Comparison of ENCODE assay signal across 15 mouse cellular contexts in genomic region chr10:18081536-18081935, GRCm38 (mm10).
"Had no signal": no experiment of that assay in that cellular context is flagged by ENCODE, and none has a peak within 500 bp of the region (broad histone marks: within the 10 kb centered on the region; RNA-seq: fewer than 3 reads in every experiment).

No protein-coding gene starts in this region.

- H3K4me3 ChIP-seq: kidney, embryonic 15.5 days; left cerebral cortex, adult 2 months; limb, embryonic 12.5 days; liver, embryonic 13.5 days; lung, embryonic 15.5 days; midbrain, embryonic 12.5 days; neural tube, embryonic 12.5 days; stomach, embryonic 15.5 days had no signal

- H3K27ac ChIP-seq: kidney, embryonic 15.5 days; left cerebral cortex, adult 2 months; limb, embryonic 12.5 days; liver, embryonic 13.5 days; lung, embryonic 15.5 days; midbrain, embryonic 12.5 days; neural tube, embryonic 12.5 days; stomach, embryonic 15.5 days had no signal

- H3K4me1 ChIP-seq: limb, embryonic 12.5 days; lung, embryonic 15.5 days; midbrain, embryonic 12.5 days; neural tube, embryonic 12.5 days; stomach, embryonic 15.5 days had no signal

- H3K9me3 ChIP-seq: kidney, embryonic 15.5 days; liver, embryonic 13.5 days; lung, embryonic 15.5 days; neural tube, embryonic 12.5 days; stomach, embryonic 15.5 days had no signal

- H3K36me3 ChIP-seq: lung, embryonic 15.5 days; neural tube, embryonic 12.5 days; stomach, embryonic 15.5 days had no signal

- H3K27me3 ChIP-seq: kidney, embryonic 15.5 days; limb, embryonic 12.5 days; liver, embryonic 13.5 days; lung, embryonic 15.5 days; midbrain, embryonic 12.5 days; neural tube, embryonic 12.5 days; stomach, embryonic 15.5 days had no signal

- H3K9ac ChIP-seq: kidney, embryonic 15.5 days; limb, embryonic 12.5 days; liver, embryonic 13.5 days; liver, postnatal 0 days; lung, embryonic 15.5 days; midbrain, embryonic 12.5 days; neural tube, embryonic 12.5 days; stomach, embryonic 15.5 days had no signal

- DNase-seq: kidney, postnatal 14 days; liver; liver, embryonic 13.5 days; liver, postnatal 0 days; lung, postnatal 14 days; right cerebral cortex, postnatal 14 days; thymus, adult 2 months; thymus, postnatal 25 days had no signal

- H3K4me2 ChIP-seq: kidney, embryonic 15.5 days; limb, embryonic 12.5 days; liver, embryonic 13.5 days; lung, embryonic 15.5 days; midbrain, embryonic 12.5 days; neural tube, embryonic 12.5 days; stomach, embryonic 15.5 days had no signal

- ATAC-seq: liver, postnatal 0 days had no signal
